Mouse (Mus musculus) embryo, embryonic 9.5 days (tissue): Measurements from ENCODE around the gene Zc3hav1l.

ENCODE experiments used
- DNase-seq: peaks from one replicate; pipeline ENCODE4 v3.0.0-alpha.2; 2017; ENCODE audit errors: extremely low spot score

The Zc3hav1l gene

GRCm38 (mm10) chr6:38264466-38264865 is 34.6 kb downstream of the Zc3hav1l start:
- no peak for DNase-seq

GRCm38 (mm10) chr6:38263393-38264159 is 35.5 kb downstream of the Zc3hav1l start:
- DNase-seq = no peak

- DNase-seq = no peak
Observed at GRCm38 (mm10) chr6:38261877-38262276, 37.2 kb downstream of the Zc3hav1l start.

- no peak for DNase-seq
Observed at GRCm38 (mm10) chr6:38257506-38257905, 41.6 kb downstream of the Zc3hav1l start.

- DNase-seq = no peak
Observed at GRCm38 (mm10) chr6:38256793-38257192, 42.3 kb downstream of the Zc3hav1l start.

GRCm38 (mm10) chr6:38255794-38256193 is 43.3 kb downstream of the Zc3hav1l start:
- DNase-seq = no peak

GRCm38 (mm10) chr6:38253736-38254641 is 45.1 kb downstream of the Zc3hav1l start, which contains the start of gene D630045J12Rik:
Gene D630045J12Rik (minus strand): TSS chr6:38254009.
- DNase-seq = peak; percentile 72

- peak; percentile 28 for DNase-seq
Observed at GRCm38 (mm10) chr6:38252766-38253735, 46.0 kb downstream of the Zc3hav1l start.

- DNase-seq = no peak
Observed at GRCm38 (mm10) chr6:38252139-38252538, 46.9 kb downstream of the Zc3hav1l start.

GRCm38 (mm10) chr6:38251464-38251863 is 47.6 kb downstream of the Zc3hav1l start:
- no peak for DNase-seq

- DNase-seq = no peak
Observed at GRCm38 (mm10) chr6:38247362-38247761, 51.7 kb downstream of the Zc3hav1l start.

- no peak for DNase-seq
Observed at GRCm38 (mm10) chr6:38244806-38245205, 54.3 kb downstream of the Zc3hav1l start.

- DNase-seq = no peak
Observed at GRCm38 (mm10) chr6:38244167-38244566, 54.9 kb downstream of the Zc3hav1l start.

GRCm38 (mm10) chr6:38242833-38243232 is 56.2 kb downstream of the Zc3hav1l start:
- no peak for DNase-seq

- no peak for DNase-seq
Observed at GRCm38 (mm10) chr6:38242295-38242830, 56.7 kb downstream of the Zc3hav1l start.

GRCm38 (mm10) chr6:38241508-38241907 is 57.6 kb downstream of the Zc3hav1l start:
- DNase-seq = no peak

- no peak for DNase-seq
Observed at GRCm38 (mm10) chr6:38240618-38241017, 58.4 kb downstream of the Zc3hav1l start.

- no peak for DNase-seq
Observed at GRCm38 (mm10) chr6:38238382-38238781, 60.7 kb downstream of the Zc3hav1l start.
